Mouse (Mus musculus) bone marrow macrophage, adult 2 months (primary cell): ENCODE measurements around the gene Zfyve28.

Experiments used
- CTCF ChIP-seq: IDR thresholded peaks from 2 replicates; pipeline ENCODE4 v1.5.1; 2012; ENCODE audit warnings: low read depth, mild to moderate bottlenecking, low read length, moderate library complexity
- POLR2A ChIP-seq: IDR thresholded peaks from 2 replicates; pipeline ENCODE4 v1.6.1; 2012; ENCODE audit warnings: mild to moderate bottlenecking, low read depth, low read length, borderline replicate concordance

DNA sequence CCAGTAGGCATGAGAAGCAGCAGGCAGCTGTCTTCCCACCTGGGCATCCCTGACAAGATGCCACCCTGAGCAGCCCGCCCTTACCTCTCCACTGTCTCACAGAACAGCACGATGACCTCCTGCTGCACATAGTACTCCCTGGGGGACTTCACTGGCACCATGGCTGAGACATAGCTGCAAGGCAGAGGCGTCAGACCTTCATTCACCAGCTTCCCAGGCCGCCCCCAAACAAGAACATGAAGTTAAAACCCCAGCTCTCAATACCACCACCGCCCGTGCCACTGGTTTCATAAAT, 55.1 kb downstream of the Zfyve28 start:
- no peak for TF ChIP-seq CTCF
- TF ChIP-seq POLR2A: no peak
